Mouse (Mus musculus): ENCODE data around the gene Ube2q1.
"Not testable (repeated sequence)": the region's sequence is repeated elsewhere in the genome, so short reads cannot be mapped to it uniquely, and the experiment has no call there.

Gene Ube2q1

DNA sequence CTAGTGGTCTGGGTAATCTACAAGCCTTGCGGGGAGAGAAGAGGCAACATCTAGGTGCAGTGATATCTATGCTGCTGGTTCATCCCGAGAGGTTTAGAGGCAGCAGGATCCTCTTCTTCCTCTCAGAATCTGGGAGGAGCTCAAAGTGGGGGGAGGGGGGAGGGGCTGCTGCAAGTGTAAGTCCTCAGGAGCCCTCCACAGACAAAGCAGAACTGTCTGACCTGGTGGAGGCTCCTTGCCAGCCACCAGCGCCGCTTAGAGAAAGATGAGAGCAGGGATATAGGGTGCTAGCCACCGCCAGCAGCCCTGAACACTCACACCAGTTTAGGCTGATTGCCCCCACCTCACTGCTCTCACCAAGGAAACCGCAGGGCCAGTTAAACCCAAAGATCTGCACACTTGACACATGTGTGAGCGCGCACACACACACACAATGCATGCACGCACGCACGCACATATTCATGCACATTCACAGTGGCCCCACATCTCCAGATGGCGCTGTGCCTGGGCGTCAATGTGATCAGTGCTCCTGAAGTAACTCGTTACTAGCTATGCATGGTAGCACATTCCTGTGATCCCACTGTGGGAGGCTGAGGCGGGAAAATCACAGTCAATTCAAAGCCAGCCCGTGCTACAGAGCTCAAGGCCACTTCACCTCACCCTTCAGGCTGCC is 15.4 kb downstream of the Ube2q1 start:
- no peak for DNase-seq

DNA sequence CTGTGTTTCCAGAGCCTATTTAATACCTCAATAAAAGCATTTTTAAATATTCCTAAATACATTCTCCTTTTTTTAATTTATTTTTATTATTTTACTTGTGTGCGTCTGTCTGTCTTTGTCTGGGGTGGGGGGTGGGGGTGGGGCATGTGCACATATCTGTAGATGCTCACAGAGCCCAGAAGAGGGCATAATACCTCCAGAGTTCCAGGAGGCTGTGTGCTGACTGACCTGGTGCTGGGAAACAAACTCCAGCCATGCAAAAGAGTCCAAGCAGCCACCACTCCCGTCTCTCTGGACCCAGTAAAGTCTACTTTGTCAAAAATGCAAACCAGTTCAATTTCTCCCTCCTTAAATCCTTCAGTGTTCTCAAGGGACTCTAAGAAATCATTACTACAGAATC is 21.2 kb downstream of the Ube2q1 start:
- DNase-seq: no peak

DNA sequence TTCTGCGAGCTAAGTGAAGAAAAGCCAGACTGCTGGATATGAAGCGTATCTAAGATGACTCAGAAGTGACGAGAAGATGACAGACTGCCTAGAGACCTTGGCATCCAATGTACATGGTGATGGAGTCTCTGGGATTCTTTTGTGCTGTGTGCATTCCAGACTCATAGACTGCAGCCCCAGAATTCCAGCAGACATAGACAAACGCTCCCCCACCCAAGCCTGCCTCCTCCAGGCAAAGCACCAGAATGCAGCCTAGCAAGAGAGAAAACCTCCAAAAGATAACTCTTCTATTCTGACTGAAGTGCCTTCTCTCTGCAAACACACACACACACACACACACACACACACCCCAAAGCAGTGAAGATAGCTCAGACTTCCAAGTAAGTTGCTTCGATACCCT is 22.3 kb downstream of the Ube2q1 start:
- DNase-seq: no peak

DNA sequence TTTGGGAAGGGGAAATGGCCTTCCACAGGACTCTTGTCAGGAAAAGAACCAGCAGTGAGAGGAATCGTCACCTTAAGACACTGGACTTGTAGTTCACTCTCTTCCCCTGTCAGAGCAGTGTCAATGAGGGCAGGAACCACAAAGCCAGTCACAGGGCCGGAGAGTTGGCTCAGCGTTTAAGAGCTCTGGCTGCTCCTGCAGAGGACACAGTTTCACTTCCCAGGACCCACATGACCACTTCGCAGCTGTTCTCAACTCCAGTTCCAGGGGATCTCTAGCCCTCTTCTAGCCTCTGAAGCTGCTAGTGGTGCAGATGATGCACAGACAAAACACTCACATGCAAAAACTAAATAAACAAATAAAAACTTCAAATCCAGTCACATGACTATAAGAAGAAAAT is 22.9 kb downstream of the Ube2q1 start:
- no peak for DNase-seq

DNA sequence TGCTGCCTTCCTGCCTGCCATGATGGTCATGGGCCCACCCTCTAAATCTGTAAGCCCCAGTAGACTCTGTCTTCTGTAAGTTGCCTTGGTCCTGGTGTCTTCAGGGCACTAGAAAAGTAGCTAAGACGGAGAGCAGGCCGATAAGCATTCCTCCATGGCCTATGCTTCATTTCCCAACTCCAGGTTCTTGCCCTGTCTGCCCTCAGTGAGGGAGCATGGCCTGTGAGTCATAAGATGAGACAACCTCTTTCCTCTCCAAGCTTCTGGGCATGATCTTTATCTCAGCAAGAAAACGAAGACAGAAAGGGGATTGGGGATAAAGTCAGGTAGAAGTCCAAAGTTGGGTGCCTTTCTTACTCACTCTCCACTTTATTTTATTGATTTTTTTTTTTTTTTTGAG is 25.1 kb downstream of the Ube2q1 start:
- DNase-seq: no peak

DNA sequence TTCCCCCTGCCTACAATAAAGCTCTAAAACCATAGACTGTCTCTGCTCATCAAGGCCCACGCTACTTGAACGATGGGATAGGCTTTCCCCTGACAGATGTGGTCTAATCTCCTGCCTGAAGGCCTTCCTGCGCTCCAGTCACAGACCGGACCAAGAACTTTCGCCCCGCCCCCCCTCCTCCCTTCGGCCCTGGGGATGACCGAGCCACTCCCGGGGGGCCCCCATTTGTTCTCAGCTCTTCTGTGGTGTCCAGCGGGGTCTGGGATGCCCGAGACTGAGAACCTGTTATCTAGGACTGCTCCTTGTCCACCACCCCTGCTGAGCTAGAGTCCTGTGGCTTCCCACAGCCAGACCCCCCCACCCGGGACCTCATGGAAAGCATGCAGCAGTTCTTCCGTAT is 26.1 kb downstream of the Ube2q1 start:
- DNase-seq: no peak

DNA sequence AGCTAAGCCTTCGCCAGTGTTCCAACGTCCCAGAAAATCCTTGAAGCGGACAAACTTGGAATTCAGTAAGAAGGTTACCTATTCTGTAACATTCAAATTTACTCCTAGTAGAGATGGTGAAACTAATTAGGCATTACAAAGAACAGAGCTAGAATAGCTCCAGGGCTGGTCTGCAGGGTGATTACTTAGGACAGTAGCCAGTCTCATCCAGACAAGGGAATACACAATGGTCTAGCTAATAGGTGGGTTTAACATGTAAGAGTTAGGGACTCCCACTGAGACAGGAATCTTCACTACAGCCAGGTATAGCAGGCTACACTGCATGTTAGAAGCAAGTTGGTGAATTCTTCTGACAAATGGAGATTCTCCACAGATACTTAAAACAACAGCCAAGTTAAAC is 26.7 kb downstream of the Ube2q1 start:
- not testable (repeated sequence) for DNase-seq

DNA sequence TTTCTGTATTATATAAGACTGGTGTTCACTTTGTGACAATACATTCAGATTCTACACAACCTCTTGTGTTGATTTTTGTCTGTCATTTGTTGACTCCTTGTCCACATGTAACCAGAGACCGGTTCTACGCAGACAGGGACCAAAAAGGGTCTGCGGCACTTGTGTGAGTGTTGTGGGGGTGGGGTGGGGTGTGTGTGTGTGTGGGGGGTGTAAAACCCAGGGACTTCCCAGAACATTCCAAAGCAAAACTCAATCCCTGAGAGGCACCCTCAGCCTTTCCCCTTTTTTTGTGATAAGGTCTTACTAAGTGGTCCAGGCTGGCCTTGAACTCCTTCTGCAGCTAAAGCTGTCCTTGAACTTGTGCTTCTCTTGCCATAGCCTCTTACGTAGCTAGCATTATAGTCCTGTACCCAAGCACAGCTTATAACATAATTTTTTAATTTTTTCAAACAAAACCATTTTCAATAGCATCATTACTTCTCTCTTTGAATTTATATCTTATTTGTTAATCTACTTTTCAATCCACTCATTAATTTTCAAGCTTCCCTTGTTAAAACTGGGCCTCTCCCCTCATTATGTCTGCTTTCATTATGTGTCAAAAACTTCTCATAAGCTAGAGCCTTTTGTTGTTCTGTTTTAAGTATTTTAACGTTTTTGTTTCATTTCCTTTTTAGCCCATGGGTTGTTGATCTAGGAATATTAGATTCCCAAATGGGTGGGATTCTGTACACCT is 27.5 kb downstream of the Ube2q1 start:
- DNase-seq: no peak

DNA sequence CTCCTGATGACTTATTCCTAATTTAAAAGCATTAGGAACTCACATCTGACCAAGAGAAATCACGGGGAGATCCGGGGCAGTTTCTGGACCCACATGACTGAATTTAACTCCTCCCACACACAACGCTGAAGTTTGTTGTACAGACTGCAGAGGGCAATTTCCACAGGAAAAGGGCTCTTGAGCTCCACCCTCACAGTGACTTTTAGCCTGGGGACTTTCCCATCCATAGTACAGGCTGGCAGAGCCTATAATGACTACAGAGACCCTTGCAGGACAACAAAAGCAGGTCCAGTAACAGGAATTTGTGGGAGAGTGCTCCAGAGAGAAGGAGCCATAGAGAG is 28.1 kb downstream of the Ube2q1 start:
- DNase-seq: peak in 1 of 2 experiments; percentile 48

DNA sequence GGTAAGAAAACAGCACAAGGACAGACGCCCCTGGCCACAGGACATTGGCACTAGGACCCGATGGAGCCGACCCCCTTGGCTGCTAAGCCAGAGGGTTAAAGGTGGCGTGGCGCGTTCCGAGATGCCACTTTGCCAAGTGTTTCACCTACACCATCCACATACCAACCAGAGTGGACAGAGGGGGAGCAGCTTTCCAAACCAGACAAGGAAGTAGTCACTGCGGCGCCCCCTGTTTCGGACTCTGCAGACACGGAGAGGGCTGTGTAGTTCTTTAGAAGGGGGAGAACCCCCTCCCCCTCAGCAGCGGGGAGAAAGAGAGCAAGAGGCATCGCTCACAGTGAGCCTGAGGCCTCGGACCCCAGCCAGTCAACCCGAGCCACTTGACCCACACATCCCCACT is 29.5 kb downstream of the Ube2q1 start:
- no peak for DNase-seq

DNA sequence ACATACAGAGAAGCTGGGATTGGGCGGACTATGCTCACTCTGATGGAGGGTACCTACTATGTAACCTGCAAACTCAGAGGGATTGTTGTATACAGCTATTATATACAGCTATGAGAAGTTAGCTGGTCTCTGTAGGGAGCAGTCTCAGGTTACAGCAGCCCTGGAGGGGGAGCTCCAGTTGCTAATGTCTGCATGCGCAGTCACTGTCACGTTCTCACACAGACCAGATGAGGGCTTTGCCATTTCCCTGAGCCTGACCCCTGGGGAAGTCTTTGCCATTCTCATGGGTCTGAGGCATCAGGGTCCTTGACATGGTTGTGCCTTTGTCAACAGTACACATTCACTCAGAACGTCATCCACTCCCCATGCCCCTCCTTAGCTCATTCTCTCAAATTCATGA is 31.8 kb downstream of the Ube2q1 start:
- no peak for DNase-seq

DNA sequence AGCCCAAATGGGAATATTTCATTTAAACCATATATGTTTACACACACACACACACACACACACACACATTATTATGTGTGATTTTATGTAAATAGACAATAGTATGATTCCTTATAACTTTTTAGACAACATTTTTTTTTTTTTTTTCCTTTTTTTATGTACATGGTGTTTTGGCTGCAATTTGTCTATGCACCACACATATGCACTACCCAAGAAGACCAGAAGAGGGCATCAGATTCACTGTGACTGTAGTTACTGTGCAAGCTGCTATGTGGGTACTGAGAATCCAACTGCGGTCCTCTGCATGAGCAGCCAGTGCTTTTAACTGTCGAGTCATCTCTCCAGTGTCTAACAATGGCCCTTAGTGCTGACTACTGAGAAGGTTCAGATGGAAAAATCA is 33.3 kb downstream of the Ube2q1 start:
- no peak for DNase-seq

DNA sequence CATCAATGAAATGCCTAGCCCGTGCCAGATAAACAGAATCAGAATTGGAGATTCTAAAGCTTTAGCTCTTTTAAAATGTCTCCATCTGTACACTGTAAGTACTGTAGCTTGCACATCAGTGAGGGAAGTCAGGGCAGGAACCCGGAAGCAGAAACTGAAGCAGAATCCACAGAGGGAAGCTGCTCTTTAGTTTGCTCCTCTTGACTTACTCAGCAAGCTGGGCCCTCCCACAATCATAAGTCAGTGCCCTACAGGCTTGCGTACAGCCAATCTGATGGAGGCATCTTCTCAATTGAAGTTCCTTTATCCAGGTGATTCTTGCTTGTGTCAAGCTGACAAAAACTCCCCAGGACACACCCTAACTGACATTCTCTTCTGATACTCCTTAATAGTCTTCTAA is 33.8 kb downstream of the Ube2q1 start:
- no peak for DNase-seq

DNA sequence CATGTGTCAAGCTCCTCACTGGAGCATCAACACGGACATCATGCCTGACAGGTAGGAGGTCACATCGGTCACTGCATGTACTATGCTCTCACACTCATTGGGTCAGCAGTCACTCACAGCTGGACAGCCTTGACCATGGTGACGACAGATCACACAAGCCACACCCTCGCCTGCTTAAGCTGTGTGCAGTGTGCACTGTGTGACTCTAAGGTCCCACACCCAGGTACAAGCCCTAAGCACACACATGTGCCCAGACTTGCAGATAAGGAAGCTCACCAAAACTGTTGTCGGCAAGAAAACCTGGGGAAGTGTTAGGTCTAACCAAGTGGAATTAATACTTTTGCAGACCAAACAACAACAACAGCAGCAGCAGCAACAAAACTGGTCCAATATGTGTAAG is 34.5 kb downstream of the Ube2q1 start:
- no peak for DNase-seq

DNA sequence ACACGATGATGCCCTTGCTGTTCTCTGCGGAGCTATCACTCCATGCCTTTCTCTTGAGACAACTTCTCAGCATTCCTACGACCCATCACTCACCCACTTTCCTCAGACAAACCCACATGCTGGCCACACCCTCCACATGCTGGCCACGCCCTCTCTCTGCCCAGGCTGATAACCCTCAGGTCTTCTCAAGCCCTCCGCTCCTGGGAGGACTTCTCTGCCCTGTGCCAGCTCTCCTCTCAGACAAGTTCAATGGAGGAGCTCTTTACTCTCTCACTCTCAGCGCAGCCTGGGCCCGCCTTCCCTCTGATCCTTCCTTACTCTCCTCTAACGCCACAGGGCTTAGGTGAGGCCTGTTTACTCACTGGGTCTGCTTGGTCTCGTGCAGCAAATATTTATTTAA is 35.2 kb downstream of the Ube2q1 start:
- no peak for DNase-seq

DNA sequence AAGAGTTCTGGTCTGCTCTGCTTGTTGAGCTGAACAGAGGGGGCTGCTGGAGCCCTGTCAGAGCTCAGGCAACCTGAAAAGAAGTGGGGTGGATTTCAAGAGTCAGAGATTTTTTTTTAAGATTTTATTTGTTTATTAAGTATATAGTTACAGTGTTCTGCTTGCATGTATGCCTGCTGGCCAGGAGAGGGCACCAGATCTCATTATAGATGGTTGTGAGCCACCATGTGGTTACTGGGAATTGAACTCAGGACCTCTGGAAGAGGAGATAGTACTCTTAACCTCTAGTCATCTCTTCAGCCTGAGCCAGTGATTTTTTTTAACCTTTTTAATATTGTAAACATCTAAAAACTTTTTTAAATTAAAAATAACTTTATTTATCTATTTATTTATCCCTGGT is 37.4 kb downstream of the Ube2q1 start:
- no peak for DNase-seq

DNA sequence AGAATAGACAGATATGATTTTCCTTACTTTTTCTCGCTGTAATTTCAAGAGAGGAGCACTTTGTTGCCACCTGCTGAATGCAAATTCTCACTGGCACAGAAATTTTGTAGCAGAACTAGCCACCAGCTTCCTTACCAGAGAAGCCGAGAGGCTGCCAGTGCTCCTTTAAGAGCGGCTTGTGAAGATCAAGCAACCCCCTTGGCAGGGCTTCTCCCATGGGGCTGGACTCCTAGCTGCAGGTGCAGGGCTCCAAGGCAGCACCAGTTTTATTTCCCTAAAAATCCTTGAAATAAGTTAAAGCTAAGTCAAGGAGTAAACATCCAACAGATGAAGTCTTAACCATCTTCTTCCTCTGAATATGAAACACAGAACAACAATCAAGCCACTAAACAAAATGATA is 38.8 kb downstream of the Ube2q1 start:
- DNase-seq: no peak

DNA sequence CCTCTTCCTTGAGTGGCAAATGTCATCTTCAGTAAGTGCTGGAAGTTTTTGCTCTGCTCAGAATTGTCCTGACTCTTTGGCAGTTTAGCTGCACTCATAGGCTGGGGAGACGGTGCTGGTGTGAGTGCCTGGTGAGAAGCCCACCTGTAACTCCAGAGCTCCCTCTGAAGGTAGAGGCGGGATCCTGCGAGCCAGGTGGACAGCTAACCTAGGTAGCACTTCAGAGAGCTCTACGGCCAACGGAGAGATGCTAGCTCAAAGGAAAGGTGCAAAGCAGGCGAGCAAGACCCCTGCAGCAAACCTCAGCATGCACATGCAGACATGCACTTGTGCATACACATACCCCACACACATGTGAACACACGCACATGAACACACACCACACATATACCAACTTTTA is 40.6 kb downstream of the Ube2q1 start:
- DNase-seq: no peak

DNA sequence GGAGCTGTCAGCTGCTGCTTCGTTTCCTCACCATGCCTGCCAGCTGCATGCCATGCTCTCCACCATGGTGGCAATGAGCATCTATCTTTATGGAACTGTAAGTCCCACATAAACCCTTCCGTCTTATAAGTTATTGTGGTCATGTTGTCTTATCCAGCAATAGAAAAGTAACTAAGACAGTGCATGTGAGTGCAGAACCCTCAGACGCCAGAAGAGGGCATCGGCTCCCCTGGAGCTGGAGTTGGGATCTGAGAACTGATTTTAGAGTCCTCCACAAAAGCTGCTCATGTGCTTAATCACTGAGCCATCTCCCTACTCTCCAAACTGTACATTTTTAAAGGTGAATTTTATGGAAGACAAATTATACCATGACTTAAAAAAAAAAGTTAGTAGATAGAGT is 43.6 kb downstream of the Ube2q1 start:
- peak in 1 of 2 experiments; percentile 63 for DNase-seq

DNA sequence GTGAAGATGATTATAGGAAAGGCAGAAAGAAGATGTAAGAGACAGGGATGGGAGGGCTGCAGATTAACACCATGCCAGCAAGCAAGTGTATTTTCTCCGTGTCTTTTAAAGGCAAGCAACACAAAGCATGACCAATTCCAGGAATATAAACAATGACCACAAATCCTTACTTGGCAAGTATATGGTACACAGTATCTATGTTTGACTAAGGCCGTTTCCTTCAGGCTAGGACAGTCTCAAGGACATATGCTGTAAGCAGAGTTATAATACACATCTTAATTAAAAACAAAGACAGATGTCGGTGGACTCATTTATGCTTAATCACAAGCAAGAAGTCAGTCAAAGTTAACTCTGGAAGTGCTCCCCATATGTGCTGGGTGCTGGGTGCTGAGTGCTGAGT is 45.2 kb downstream of the Ube2q1 start:
- no peak for DNase-seq

DNA sequence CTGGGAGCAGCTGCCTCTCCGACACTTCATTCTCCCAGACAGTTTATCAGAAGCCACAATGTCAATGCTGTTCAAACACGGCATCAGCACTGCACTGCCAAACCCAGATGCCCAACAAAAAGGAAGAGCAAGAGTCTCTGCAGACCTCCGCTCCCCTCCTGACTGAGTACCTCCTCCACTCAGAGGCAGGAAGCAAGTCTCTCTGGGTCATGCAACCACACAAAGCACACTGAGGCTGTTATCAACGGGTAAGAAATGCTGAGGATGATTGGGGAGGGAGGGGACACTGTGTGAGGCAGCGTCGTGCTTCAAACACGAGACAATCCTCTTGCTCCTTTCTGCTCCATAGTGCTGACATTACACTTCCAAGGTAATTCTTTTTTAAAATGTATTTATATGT is 46.5 kb downstream of the Ube2q1 start:
- DNase-seq: no peak

DNA sequence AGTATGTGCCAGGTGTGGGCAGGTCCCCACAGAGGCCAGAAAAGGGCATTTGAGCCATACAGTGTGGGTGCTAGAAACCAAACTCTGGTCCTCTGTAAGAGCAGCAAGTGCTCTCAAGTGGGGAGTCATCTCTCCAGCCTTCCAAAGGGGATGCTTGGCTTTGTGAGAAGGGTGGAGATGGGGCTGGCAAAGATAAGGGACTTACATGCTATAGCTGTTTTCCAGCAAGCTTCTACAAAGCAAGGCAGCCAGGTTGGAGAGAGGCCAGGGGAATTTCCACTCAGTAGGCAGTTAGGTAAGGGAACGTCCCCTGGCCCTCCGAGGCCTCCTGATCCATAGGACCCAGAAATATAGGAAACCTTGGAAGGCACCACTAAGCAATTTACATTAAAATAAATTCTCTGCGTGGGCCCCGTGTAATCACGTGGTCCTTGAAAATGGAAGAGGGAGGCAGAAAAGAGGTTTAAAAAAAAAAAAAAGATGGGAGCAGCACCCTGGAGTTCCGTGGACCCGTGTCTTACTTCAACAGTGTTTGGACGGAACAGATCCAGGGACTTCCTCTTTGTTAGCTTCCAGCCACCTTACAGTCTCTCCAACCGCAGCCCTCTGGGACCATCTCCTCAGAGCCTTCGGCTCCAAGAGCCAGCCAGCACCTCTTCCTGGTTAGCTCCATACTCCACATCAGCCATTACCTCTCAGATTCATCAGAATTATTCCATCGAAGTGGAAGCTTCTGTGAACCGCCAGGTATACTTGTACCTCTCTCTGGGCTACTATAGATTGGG is 47.1 kb downstream of the Ube2q1 start:
- no peak for DNase-seq

DNA sequence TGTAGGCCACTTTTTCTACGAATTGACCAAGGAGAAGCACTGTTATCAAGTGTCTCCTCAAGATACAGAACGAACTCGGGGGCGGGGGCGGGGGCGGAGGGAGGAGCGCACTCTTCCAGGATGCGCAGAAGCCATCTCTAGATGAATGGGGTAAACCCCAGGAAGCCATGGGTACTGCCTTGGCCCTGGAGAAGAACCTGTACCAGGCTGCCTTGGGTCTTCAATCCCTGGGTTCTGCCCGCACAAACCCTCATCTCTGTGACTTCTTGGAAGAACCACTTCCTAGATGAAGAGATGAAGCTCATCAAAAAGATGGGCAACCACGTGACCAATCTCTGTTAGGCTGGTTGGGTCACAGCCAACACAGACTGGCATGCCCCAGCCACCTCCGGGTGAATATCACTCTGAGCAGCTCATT is 47.7 kb downstream of the Ube2q1 start:
- no peak for DNase-seq
